8 mouse cellular contexts compared by ENCODE assay signal in the genomic region with DNA sequence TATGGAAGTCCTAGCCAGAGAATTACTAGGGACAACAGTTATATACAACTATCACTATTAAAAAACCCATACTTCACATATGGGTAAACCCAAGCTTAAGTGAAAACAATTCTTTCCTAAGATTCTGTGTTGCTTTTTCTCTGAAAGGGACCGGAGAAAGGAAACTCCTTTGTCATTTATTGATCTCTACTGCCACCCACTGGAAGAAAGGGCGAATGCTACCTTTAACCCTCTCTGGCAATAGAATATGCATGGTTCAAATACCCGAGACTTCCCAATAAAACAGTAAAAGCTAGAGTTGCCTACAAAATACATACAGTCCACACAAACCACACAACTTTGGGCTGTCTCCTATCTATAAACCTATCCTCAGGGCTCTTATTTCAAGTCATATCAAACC. TPM values are rescaled to one million over a fixed set of nuclear protein-coding genes. Genes with fewer than 3 reads are reported as not detected.
DNase-seq lines count a peak whose midpoint lies in the region; ATAC-seq and TF ChIP-seq lines count a peak whose summit lies in the region.

No protein-coding gene starts in this region.

- no peak overlapping the region for H3K9ac ChIP-seq in forebrain, postnatal 0 days
- no peak overlapping the region for H3K9ac ChIP-seq in midbrain, postnatal 0 days (replicated peaks; ENCODE audit: low read length, poor library complexity, severe bottlenecking)

- H3K27ac ChIP-seq in forebrain, postnatal 0 days (ENCODE audit: low read depth, low read length): no peak overlapping the region
- no peak overlapping the region for H3K27ac ChIP-seq in midbrain, postnatal 0 days (ENCODE audit: low read depth, low read length)

- TF ChIP-seq CTCF in G1E (IDR thresholded peaks at IDR 0.05; ENCODE audit: low read depth, low read length): no peak
- TF ChIP-seq CTCF in forebrain, postnatal 0 days (IDR thresholded peaks at IDR 0.05; ENCODE audit: low read depth): peak; percentile 71
- TF ChIP-seq CTCF in midbrain, postnatal 0 days (IDR thresholded peaks at IDR 0.05): peak; percentile 79

- H3K27me3 ChIP-seq in G1E (ENCODE audit: insufficient read depth, low read length): no peaks in the 10 kb centered on the region
- H3K27me3 ChIP-seq in forebrain, postnatal 0 days (ENCODE audit: insufficient read depth, low read length): no peaks in the 10 kb centered on the region
- H3K27me3 ChIP-seq in midbrain, postnatal 0 days (ENCODE audit: insufficient read depth, low read length): no peaks in the 10 kb centered on the region

- intact Hi-C loops in left cerebral cortex, postnatal 4 days (cut with DNase I): loop anchor here (5.0 kb wide), 3 partner anchors 97 to 268 kb away; no protein-coding TSS in a partner anchor

- H3K4me3 ChIP-seq in G1E (ENCODE audit: low read depth, low read length): no peak overlapping the region
- no peak overlapping the region for H3K4me3 ChIP-seq in forebrain, postnatal 0 days (ENCODE audit: low read depth, low read length)
- no peak overlapping the region for H3K4me3 ChIP-seq in midbrain, postnatal 0 days (ENCODE audit: low read depth, low read length)

- ATAC-seq in G1E (ENCODE audit: extremely low read depth, insufficient number of reproducible peaks, low FRiP score, poor library complexity, severe bottlenecking): peak; percentile 45; the same call in 1 of the 2 replicates
- peak; percentile 73 for ATAC-seq in forebrain, postnatal 0 days
- no peak for ATAC-seq in midbrain, postnatal 0 days (ENCODE audit: low FRiP score)

- DNase-seq in 416B (ENCODE audit: low read depth) (peak; percentile 47), G1E (ENCODE audit: low spot score) (no peak)
- DNase-seq in cerebellum, adult 18-20 months: peak; percentile 48 to 52
- DNase-seq in forebrain, postnatal 0 days: peak; percentile 75
- peak; percentile 35 to 58 for DNase-seq in kidney, adult 8-10 months
- peak; percentile 25 for DNase-seq in left cerebral cortex, postnatal 4 days
- peak; percentile 60 for DNase-seq in midbrain, postnatal 0 days (ENCODE audit: low spot score)
- DNase-seq in thymus, postnatal 14 days: peak; percentile 53

- 13% methylated on average over 3 of the region's 3 CpGs for WGBS in forebrain, postnatal 0 days
- 12% methylated on average over 3 of the region's 3 CpGs for WGBS in midbrain, postnatal 0 days

- no peak overlapping the region for H3K4me2 ChIP-seq in forebrain, postnatal 0 days (ENCODE audit: low read depth)
- no peak overlapping the region for H3K4me2 ChIP-seq in midbrain, postnatal 0 days (ENCODE audit: low read depth, low read length, poor library complexity, severe bottlenecking)

- peaks cover 11% of the 10 kb centered on the region for H3K4me1 ChIP-seq in G1E (ENCODE audit: insufficient read depth, low read depth, low read length)
- no peaks in the 10 kb centered on the region for H3K4me1 ChIP-seq in forebrain, postnatal 0 days (ENCODE audit: insufficient read depth)
- H3K4me1 ChIP-seq in midbrain, postnatal 0 days (ENCODE audit: insufficient read depth, low read length): no peaks in the 10 kb centered on the region

- H3K9me3 ChIP-seq in G1E (replicated peaks): no peaks in the 10 kb centered on the region
- H3K9me3 ChIP-seq in forebrain, postnatal 0 days (ENCODE audit: low read length): no peaks in the 10 kb centered on the region
- H3K9me3 ChIP-seq in midbrain, postnatal 0 days (ENCODE audit: low read length): no peaks in the 10 kb centered on the region

- H3K36me3 ChIP-seq in G1E (replicated peaks): no peaks in the 10 kb centered on the region
- H3K36me3 ChIP-seq in forebrain, postnatal 0 days (ENCODE audit: insufficient read depth): no peaks in the 10 kb centered on the region
- H3K36me3 ChIP-seq in midbrain, postnatal 0 days (ENCODE audit: insufficient read depth, low read length): no peaks in the 10 kb centered on the region

RNA-seq across cellular contexts. Expression of a gene that starts 40.6 kb away (rescaled TPM):
- total RNA-seq in G1E (2014; fragmentation: Nextera tagmentation) (0.19 TPM in 1 of 2 replicates, not detected in the other), G1E (2017) (0.05 and 0.12 TPM in 2 replicates)
- not detected in 2 replicates for polyA plus RNA-seq in G1E (2012)
- 0.31 and 0.48 TPM in 2 replicates for total RNA-seq in forebrain, postnatal 0 days (2014; rRNA removed)
- polyA plus RNA-seq in forebrain, postnatal 0 days (2015; fragmentation: Nextera tagmentation; extraction: Ambion mirVana): 0.45 and 0.67 TPM in 2 replicates
- total RNA-seq in left cerebral cortex, postnatal 4 days (2021): under 1 TPM; 0.22 to 0.81 TPM
- 0.05 and 0.76 TPM in 2 replicates for total RNA-seq in midbrain, postnatal 0 days (2014; rRNA removed)
- 0.68 and 0.71 TPM in 2 replicates for polyA plus RNA-seq in midbrain, postnatal 0 days (2015; fragmentation: Nextera tagmentation; extraction: Ambion mirVana)
